Mouse (Mus musculus): Measurements from ENCODE around the gene Eif3l. TPM values are rescaled to one million over a fixed set of nuclear protein-coding genes. Genes with fewer than 3 reads are reported as not detected.
A peak's percentile ranks its signal among the peaks of the same experiment; 100 is the strongest.

The Eif3l gene
- polyA plus RNA-seq, 1 experiment from 2014 or later: 242 TPM

GRCm38 (mm10) chr15:79062376-79063159 is 12.4 kb upstream of the Eif3l start, which contains the start of gene Ankrd54:
Gene Ankrd54 (minus strand): TSS chr15:79062893.
- WGBS: under 1% methylated on average over 78 of the region's 80 CpGs
- H3K9ac ChIP-seq (ENCODE audit: low read length): peak within 1 kb of the TSS; percentile 81
- ATAC-seq (ENCODE audit: low FRiP score): peak; percentile 100

GRCm38 (mm10) chr15:79063160-79063740 is 11.7 kb upstream of the Eif3l start:
- Histone ChIP-seq H3K4me3 (ENCODE audit: low read depth, low read length) (peak overlapping the region; percentile 31), H3K27ac (ENCODE audit: low read depth, low read length) (no peak overlapping the region), H3K27me3 (ENCODE audit: control insufficient read depth, insufficient read depth, low read length) (no peaks in the 10 kb centered on the region), H3K4me2 (peak overlapping the region; percentile 57), H3K9me3 (ENCODE audit: control insufficient read depth, low read length) (no peaks in the 10 kb centered on the region), H3K36me3 (ENCODE audit: control insufficient read depth, insufficient read depth, low read length) (peaks cover 1% of the 10 kb centered on the region), H3K4me1 (ENCODE audit: control insufficient read depth, insufficient read depth, low read length) (peaks cover 13% of the 10 kb centered on the region), H3K9ac (ENCODE audit: low read length) (peak overlapping the region; percentile 59)
- ATAC-seq (ENCODE audit: low FRiP score): no peak
- DNase-seq (ENCODE audit: low spot score, missing footprints): no peak
- 13% methylated on average over 14 of the region's 14 CpGs for WGBS

More at GRCm38 (mm10) chr15:79062376-79063159, 12.4 kb upstream of the Eif3l start, which contains the start of gene Ankrd54:
- Histone ChIP-seq H3K27ac (ENCODE audit: low read depth, low read length) (peak within 1 kb of the TSS; percentile 25; the same call in 1 of the 2 replicates), H3K4me2 (peak within 1 kb of the TSS; percentile 78), H3K4me3 (ENCODE audit: low read depth, low read length) (peak within 1 kb of the TSS; percentile 72), H3K27me3 (ENCODE audit: control insufficient read depth, insufficient read depth, low read length) (no peaks in the 10 kb centered on the region), H3K9me3 (ENCODE audit: control insufficient read depth, low read length) (no peaks in the 10 kb centered on the region), H3K36me3 (ENCODE audit: control insufficient read depth, insufficient read depth, low read length) (peaks cover 3% of the 10 kb centered on the region), H3K4me1 (ENCODE audit: control insufficient read depth, insufficient read depth, low read length) (peaks cover 13% of the 10 kb centered on the region)
- DNase-seq (ENCODE audit: low spot score, missing footprints): peak; percentile 99

DNA sequence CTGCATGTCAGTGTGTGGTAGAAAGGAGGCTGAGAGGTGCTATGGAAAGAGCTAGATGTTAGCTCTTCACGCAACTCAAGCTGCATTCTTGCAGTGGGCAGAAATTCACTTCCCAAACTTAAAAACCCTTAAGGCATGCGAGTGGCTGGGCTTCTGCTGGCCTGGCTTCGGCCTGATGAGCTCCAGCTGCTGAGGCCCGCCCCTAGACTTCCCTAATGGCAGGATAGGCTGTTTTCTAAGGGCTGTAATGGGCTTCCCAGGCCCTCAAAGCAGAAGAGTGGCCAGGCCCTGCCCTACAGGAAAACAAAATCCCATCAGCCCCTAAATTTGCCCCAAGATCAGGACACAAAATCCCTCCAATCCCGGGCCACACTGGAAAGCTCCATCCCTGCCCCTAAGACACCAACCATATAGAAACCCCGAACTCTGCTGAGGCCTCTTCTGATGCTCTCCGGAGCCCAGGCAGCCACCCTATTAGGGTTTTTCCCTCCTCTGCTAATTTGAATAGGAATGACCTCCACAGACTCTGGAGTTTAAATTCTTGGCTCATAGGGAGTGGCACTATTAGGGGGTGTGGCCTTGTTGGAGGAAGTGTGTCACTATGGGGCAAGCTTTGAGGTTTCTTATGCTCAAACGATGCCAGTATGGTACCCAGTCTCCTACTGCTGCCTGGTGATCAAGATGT is 9.8 kb upstream of the Eif3l start:
- no peak overlapping the region for H3K4me2 ChIP-seq
- no peaks in the 10 kb centered on the region for H3K36me3 ChIP-seq (ENCODE audit: control insufficient read depth, insufficient read depth, low read length)
- no peak overlapping the region for H3K9ac ChIP-seq (ENCODE audit: low read length)
- no peak overlapping the region for H3K27ac ChIP-seq (ENCODE audit: low read depth, low read length)
- H3K4me1 ChIP-seq (ENCODE audit: control insufficient read depth, insufficient read depth, low read length): peaks cover 13% of the 10 kb centered on the region
- no peaks in the 10 kb centered on the region for H3K27me3 ChIP-seq (ENCODE audit: control insufficient read depth, insufficient read depth, low read length)
- H3K4me3 ChIP-seq (ENCODE audit: low read depth, low read length): no peak overlapping the region
- DNase-seq (ENCODE audit: low spot score, missing footprints): no peak
- no peaks in the 10 kb centered on the region for H3K9me3 ChIP-seq (ENCODE audit: control insufficient read depth, low read length)
- WGBS: 71% methylated on average over 8 of the region's 8 CpGs
- no peak for ATAC-seq (ENCODE audit: low FRiP score)

DNA sequence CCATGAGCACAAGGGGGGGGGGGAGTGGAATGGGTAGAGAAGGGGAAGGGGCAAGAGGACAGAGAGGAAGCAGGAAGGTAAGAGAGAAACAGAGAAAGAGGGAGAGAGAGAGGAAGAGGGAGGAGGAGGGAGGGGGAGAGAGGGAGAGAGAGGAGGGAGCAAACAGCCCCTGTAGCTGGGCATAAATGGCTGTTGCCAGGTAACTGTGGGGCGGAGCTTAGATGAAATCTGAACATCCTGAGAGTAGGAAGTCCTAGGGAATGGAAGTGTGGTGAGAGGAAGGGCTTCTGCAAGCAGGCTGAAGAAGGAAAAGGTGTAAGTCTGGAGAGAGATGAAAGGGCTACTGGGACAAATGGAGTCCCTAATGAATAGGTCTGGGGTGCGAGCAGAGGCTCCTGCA is 8.7 kb upstream of the Eif3l start:
- Histone ChIP-seq H3K9ac (ENCODE audit: low read length) (no peak overlapping the region), H3K4me2 (no peak overlapping the region), H3K27me3 (ENCODE audit: control insufficient read depth, insufficient read depth, low read length) (no peaks in the 10 kb centered on the region), H3K4me3 (ENCODE audit: low read depth, low read length) (no peak overlapping the region), H3K4me1 (ENCODE audit: control insufficient read depth, insufficient read depth, low read length) (peaks cover 11% of the 10 kb centered on the region), H3K36me3 (ENCODE audit: control insufficient read depth, insufficient read depth, low read length) (no peaks in the 10 kb centered on the region), H3K9me3 (ENCODE audit: control insufficient read depth, low read length) (no peaks in the 10 kb centered on the region), H3K27ac (ENCODE audit: low read depth, low read length) (no peak overlapping the region)
- DNase-seq (ENCODE audit: low spot score, missing footprints) (no peak), ATAC-seq (ENCODE audit: low FRiP score) (no peak)
- 72% methylated on average over 2 of the region's 2 CpGs for WGBS

GRCm38 (mm10) chr15:79067631-79068030 is 7.3 kb upstream of the Eif3l start:
- DNase-seq (ENCODE audit: low spot score, missing footprints): no peak
- Histone ChIP-seq H3K4me1 (ENCODE audit: control insufficient read depth, insufficient read depth, low read length) (peaks cover 3% of the 10 kb centered on the region; the same call in 1 of the 2 replicates), H3K27me3 (ENCODE audit: control insufficient read depth, insufficient read depth, low read length) (no peaks in the 10 kb centered on the region), H3K9me3 (ENCODE audit: control insufficient read depth, low read length) (no peaks in the 10 kb centered on the region), H3K4me3 (ENCODE audit: low read depth, low read length) (no peak overlapping the region), H3K36me3 (ENCODE audit: control insufficient read depth, insufficient read depth, low read length) (no peaks in the 10 kb centered on the region), H3K4me2 (no peak overlapping the region), H3K9ac (ENCODE audit: low read length) (no peak overlapping the region), H3K27ac (ENCODE audit: low read depth, low read length) (no peak overlapping the region)
- WGBS: 81% methylated on average over 3 of the region's 3 CpGs
- no peak for ATAC-seq (ENCODE audit: low FRiP score)

DNA sequence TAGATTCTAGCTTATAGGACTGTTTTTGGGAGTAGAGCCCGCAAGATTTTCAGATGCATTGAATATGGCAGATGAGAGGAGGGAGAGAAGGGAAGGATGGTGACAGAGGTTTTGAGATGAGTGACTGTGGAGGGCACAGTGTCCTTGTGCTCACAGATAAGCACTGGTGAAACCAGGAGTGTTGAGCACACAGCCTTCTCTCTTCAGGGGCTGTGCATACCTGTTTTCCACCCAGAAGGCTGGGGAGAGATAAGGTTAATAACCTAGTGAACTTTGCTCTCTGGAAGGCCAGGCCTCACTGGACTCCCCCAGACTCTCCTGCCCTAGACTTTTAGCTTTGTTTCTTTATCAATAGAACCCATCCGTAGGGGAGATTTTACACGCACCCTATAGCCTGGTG is 6.6 kb upstream of the Eif3l start:
- H3K4me3 ChIP-seq (ENCODE audit: low read depth, low read length): no peak overlapping the region
- H3K27me3 ChIP-seq (ENCODE audit: control insufficient read depth, insufficient read depth, low read length): no peaks in the 10 kb centered on the region
- no peak for DNase-seq (ENCODE audit: low spot score, missing footprints)
- H3K4me1 ChIP-seq (ENCODE audit: control insufficient read depth, insufficient read depth, low read length): peaks cover 2% of the 10 kb centered on the region; the same call in 1 of the 2 replicates
- H3K9me3 ChIP-seq (ENCODE audit: control insufficient read depth, low read length): no peaks in the 10 kb centered on the region
- no peak overlapping the region for H3K4me2 ChIP-seq
- no peak overlapping the region for H3K27ac ChIP-seq (ENCODE audit: low read depth, low read length)
- ATAC-seq (ENCODE audit: low FRiP score): no peak
- 88% methylated on average over 3 of the region's 3 CpGs for WGBS
- no peak overlapping the region for H3K9ac ChIP-seq (ENCODE audit: low read length)
- H3K36me3 ChIP-seq (ENCODE audit: control insufficient read depth, insufficient read depth, low read length): no peaks in the 10 kb centered on the region

- no peak for DNase-seq (ENCODE audit: low spot score, missing footprints)
- Histone ChIP-seq H3K9me3 (ENCODE audit: control insufficient read depth, low read length) (no peaks in the 10 kb centered on the region), H3K4me2 (no peak overlapping the region), H3K27me3 (ENCODE audit: control insufficient read depth, insufficient read depth, low read length) (no peaks in the 10 kb centered on the region), H3K36me3 (ENCODE audit: control insufficient read depth, insufficient read depth, low read length) (0 out of 2 replicates have a peak, but pooled peaks cover under 1% of the 10 kb centered on the region), H3K27ac (ENCODE audit: low read depth, low read length) (no peak overlapping the region), H3K9ac (ENCODE audit: low read length) (no peak overlapping the region), H3K4me1 (ENCODE audit: control insufficient read depth, insufficient read depth, low read length) (peaks cover 7% of the 10 kb centered on the region), H3K4me3 (ENCODE audit: low read depth, low read length) (no peak overlapping the region)
- ATAC-seq (ENCODE audit: low FRiP score): no peak
- 63% methylated on average over 5 of the region's 5 CpGs for whole genome bisulfite sequencing
Observed at GRCm38 (mm10) chr15:79071117-79072039, 3.6 kb upstream of the Eif3l start.

- Histone ChIP-seq H3K4me2 (no peak overlapping the region), H3K27ac (ENCODE audit: low read depth, low read length) (no peak overlapping the region), H3K36me3 (ENCODE audit: control insufficient read depth, insufficient read depth, low read length) (peaks cover 14% of the 10 kb centered on the region), H3K9ac (ENCODE audit: low read length) (no peak overlapping the region), H3K4me3 (ENCODE audit: low read depth, low read length) (no peak overlapping the region), H3K27me3 (ENCODE audit: control insufficient read depth, insufficient read depth, low read length) (no peaks in the 10 kb centered on the region), H3K9me3 (ENCODE audit: control insufficient read depth, low read length) (no peaks in the 10 kb centered on the region), H3K4me1 (ENCODE audit: control insufficient read depth, insufficient read depth, low read length) (peaks cover 7% of the 10 kb centered on the region)
- no peak for DNase-seq (ENCODE audit: low spot score, missing footprints)
- no peak for ATAC-seq (ENCODE audit: low FRiP score)
Observed at GRCm38 (mm10) chr15:79073752-79074151, 1.2 kb upstream of the Eif3l start.

All from midbrain, embryonic 11.5 days (tissue).